Mouse (Mus musculus): ENCODE results near the gene Ccr4. TPM values are rescaled to one million over a fixed set of nuclear protein-coding genes. Genes with fewer than 3 reads are reported as not detected.

Gene Ccr4
- polyA plus RNA-seq, 1 experiment, result not detected

GRCm38 (mm10) chr9:114534747-114535517, 30.2 kb upstream of the Ccr4 start:
- Histone ChIP-seq H3K36me3 (ENCODE audit: control insufficient read depth, insufficient read depth) (no peaks in the 10 kb centered on the region), H3K4me3 (no peak overlapping the region), H3K79me2 (ENCODE audit: control insufficient read depth, insufficient read depth) (no peaks in the 10 kb centered on the region), H3ac (ENCODE audit: control insufficient read depth, insufficient read length) (no peak overlapping the region), H3K27me3 (ENCODE audit: control insufficient read depth, insufficient read depth, insufficient read length) (no peaks in the 10 kb centered on the region), H3K4me2 (ENCODE audit: low read depth) (no peak overlapping the region)
- TF ChIP-seq REST (IDR thresholded peaks at IDR 0.05; ENCODE audit: insufficient read depth, insufficient read length) (no peak), TCF3 (IDR thresholded peaks at IDR 0.05; ENCODE audit: insufficient read length, low read depth) (no peak), TCF12 (IDR thresholded peaks at IDR 0.05; ENCODE audit: insufficient read depth, poor library complexity, severe bottlenecking) (no peak), CEBPB (IDR thresholded peaks at IDR 0.05; ENCODE audit: insufficient read depth, poor library complexity, severe bottlenecking) (no peak), SRF (IDR thresholded peaks at IDR 0.05; ENCODE audit: control insufficient read depth, insufficient read length, low read depth) (no peak), MYOG (IDR thresholded peaks at IDR 0.05; ENCODE audit: control insufficient read depth in 1 of 3, insufficient read depth in 1 of 3, insufficient read length in 2 of 3, low read depth in 2 of 3) (no peak), POLR2AphosphoS2 (IDR thresholded peaks at IDR 0.05; ENCODE audit: insufficient read length, low read depth) (no peak), MAX (IDR thresholded peaks at IDR 0.05; ENCODE audit: low read depth) (no peak), USF1 (IDR thresholded peaks at IDR 0.05; ENCODE audit: low read depth) (no peak), E2F4 (IDR thresholded peaks at IDR 0.05; ENCODE audit: insufficient read depth) (no peak), POLR2A (IDR thresholded peaks at IDR 0.05; ENCODE audit: insufficient read length, low read depth) (no peak), MYOD1 (IDR thresholded peaks at IDR 0.05; ENCODE audit: control insufficient read depth in 1 of 3, insufficient read length in 2 of 3, low read depth in 2 of 3) (no peak)

- TF ChIP-seq SRF (IDR thresholded peaks at IDR 0.05; ENCODE audit: control insufficient read depth, insufficient read length, low read depth) (no peak), E2F4 (IDR thresholded peaks at IDR 0.05; ENCODE audit: insufficient read depth) (no peak), REST (IDR thresholded peaks at IDR 0.05; ENCODE audit: insufficient read depth, insufficient read length) (no peak), TCF3 (IDR thresholded peaks at IDR 0.05; ENCODE audit: insufficient read length, low read depth) (no peak), MYOG (IDR thresholded peaks at IDR 0.05; ENCODE audit: control insufficient read depth in 1 of 3, insufficient read depth in 1 of 3, insufficient read length in 2 of 3, low read depth in 2 of 3) (no peak), MYOD1 (IDR thresholded peaks at IDR 0.05; ENCODE audit: control insufficient read depth in 1 of 3, insufficient read length in 2 of 3, low read depth in 2 of 3) (no peak), POLR2AphosphoS2 (IDR thresholded peaks at IDR 0.05; ENCODE audit: insufficient read length, low read depth) (no peak)
- H3ac ChIP-seq (ENCODE audit: control insufficient read depth, insufficient read length), result no peak overlapping the region
- H3K4me2 ChIP-seq (ENCODE audit: low read depth), result no peak overlapping the region
- H3K27me3 ChIP-seq (ENCODE audit: control insufficient read depth, insufficient read depth, insufficient read length), result no peaks in the 10 kb centered on the region
- H3K36me3 ChIP-seq (ENCODE audit: control insufficient read depth, insufficient read depth), result no peaks in the 10 kb centered on the region
- no peaks in the 10 kb centered on the region for H3K79me2 ChIP-seq (ENCODE audit: control insufficient read depth, insufficient read depth)
- H3K4me3 ChIP-seq, result no peak overlapping the region
Measured at GRCm38 (mm10) chr9:114533848-114534247, 29.1 kb upstream of the Ccr4 start.

GRCm38 (mm10) chr9:114531276-114531675, 26.6 kb upstream of the Ccr4 start:
- no peak overlapping the region for H3K4me3 ChIP-seq
- no peaks in the 10 kb centered on the region for H3K36me3 ChIP-seq (ENCODE audit: control insufficient read depth, insufficient read depth)
- H3K4me2 ChIP-seq (ENCODE audit: low read depth), result no peak overlapping the region
- TF ChIP-seq MYOD1 (IDR thresholded peaks at IDR 0.05; ENCODE audit: control insufficient read depth in 1 of 3, insufficient read length in 2 of 3, low read depth in 2 of 3) (no peak), SRF (IDR thresholded peaks at IDR 0.05; ENCODE audit: control insufficient read depth, insufficient read length, low read depth) (no peak), CEBPB (IDR thresholded peaks at IDR 0.05; ENCODE audit: insufficient read depth, poor library complexity, severe bottlenecking) (no peak), TCF3 (IDR thresholded peaks at IDR 0.05; ENCODE audit: insufficient read length, low read depth) (no peak), TCF12 (IDR thresholded peaks at IDR 0.05; ENCODE audit: insufficient read depth, poor library complexity, severe bottlenecking) (no peak), REST (IDR thresholded peaks at IDR 0.05; ENCODE audit: insufficient read depth, insufficient read length) (no peak), E2F4 (IDR thresholded peaks at IDR 0.05; ENCODE audit: insufficient read depth) (no peak), POLR2AphosphoS2 (IDR thresholded peaks at IDR 0.05; ENCODE audit: insufficient read length, low read depth) (no peak)
- H3ac ChIP-seq (ENCODE audit: control insufficient read depth, insufficient read length), result no peak overlapping the region
- no peaks in the 10 kb centered on the region for H3K27me3 ChIP-seq (ENCODE audit: control insufficient read depth, insufficient read depth, insufficient read length)
- no peaks in the 10 kb centered on the region for H3K79me2 ChIP-seq (ENCODE audit: control insufficient read depth, insufficient read depth)

GRCm38 (mm10) chr9:114528680-114529048, 23.9 kb upstream of the Ccr4 start:
- Histone ChIP-seq H3K4me3 (no peak overlapping the region), H3K27me3 (ENCODE audit: control insufficient read depth, insufficient read depth, insufficient read length) (no peaks in the 10 kb centered on the region), H3K36me3 (ENCODE audit: control insufficient read depth, insufficient read depth) (no peaks in the 10 kb centered on the region), H3K4me2 (ENCODE audit: low read depth) (no peak overlapping the region), H3K79me2 (ENCODE audit: control insufficient read depth, insufficient read depth) (no peaks in the 10 kb centered on the region), H3ac (ENCODE audit: control insufficient read depth, insufficient read length) (no peak overlapping the region)
- TF ChIP-seq MAX (IDR thresholded peaks at IDR 0.05; ENCODE audit: low read depth), result no peak
- TF ChIP-seq SRF (IDR thresholded peaks at IDR 0.05; ENCODE audit: control insufficient read depth, insufficient read length, low read depth), result no peak
- TF ChIP-seq REST (IDR thresholded peaks at IDR 0.05; ENCODE audit: insufficient read depth, insufficient read length), result no peak
- no peak for TF ChIP-seq USF1 (IDR thresholded peaks at IDR 0.05; ENCODE audit: low read depth)
- TF ChIP-seq TCF12 (IDR thresholded peaks at IDR 0.05; ENCODE audit: insufficient read depth, poor library complexity, severe bottlenecking), result no peak
- no peak for TF ChIP-seq MYOG (IDR thresholded peaks at IDR 0.05; ENCODE audit: control insufficient read depth in 1 of 3, insufficient read depth in 1 of 3, insufficient read length in 2 of 3, low read depth in 2 of 3)
- no peak for TF ChIP-seq MYOD1 (IDR thresholded peaks at IDR 0.05; ENCODE audit: control insufficient read depth in 1 of 3, insufficient read length in 2 of 3, low read depth in 2 of 3)
- no peak for TF ChIP-seq E2F4 (IDR thresholded peaks at IDR 0.05; ENCODE audit: insufficient read depth)
- no peak for TF ChIP-seq POLR2A (IDR thresholded peaks at IDR 0.05; ENCODE audit: insufficient read length, low read depth)
- TF ChIP-seq POLR2AphosphoS2 (IDR thresholded peaks at IDR 0.05; ENCODE audit: insufficient read length, low read depth), result no peak
- no peak for TF ChIP-seq CEBPB (IDR thresholded peaks at IDR 0.05; ENCODE audit: insufficient read depth, poor library complexity, severe bottlenecking)
- TF ChIP-seq TCF3 (IDR thresholded peaks at IDR 0.05; ENCODE audit: insufficient read length, low read depth), result no peak
